Mouse (Mus musculus) forebrain, postnatal 0 days (tissue): ENCODE measurements around the gene AC109138.7. TPM values are rescaled to one million over a fixed set of nuclear protein-coding genes. Genes with fewer than 3 reads are reported as not detected.
A peak's percentile ranks its signal among the peaks of the same experiment; 100 is the strongest.

Source experiments
- ATAC-seq: fragments of 200-750 bp; cut with Nextera tagmentation; 2 replicates; pipeline ENCODE4 v1.8.0; 2017; ENCODE audit warnings: mild to moderate bottlenecking, moderate library complexity
- DNase-seq: peaks from one replicate; pipeline ENCODE4 v3.0.0-alpha.2; 2015
- H3K27ac ChIP-seq: fragments of 300-500 bp; sonication (generic); 2 replicates; pipeline ENCODE4 v1.5.1; 2014; ENCODE audit warnings: low read depth, mild to moderate bottlenecking, antibody characterized with exemption, low read length, moderate library complexity, mixed read lengths
- H3K27me3 ChIP-seq: fragments of 300-500 bp; sonication (generic); 2 replicates; pipeline ENCODE4 v1.6.1; 2014; ENCODE audit warnings: mild to moderate bottlenecking, low read length, mixed read lengths; ENCODE audit not compliant: insufficient read depth
- H3K36me3 ChIP-seq: fragments of 300-500 bp; sonication (generic); 2 replicates; pipeline ENCODE4 v1.6.1; 2014; ENCODE audit warnings: mild to moderate bottlenecking, moderate library complexity; ENCODE audit not compliant: insufficient read depth
- H3K4me1 ChIP-seq: fragments of 300-500 bp; sonication (generic); 2 replicates; pipeline ENCODE4 v1.6.1; 2014; ENCODE audit warnings: antibody characterized with exemption; ENCODE audit not compliant: insufficient read depth
- H3K4me2 ChIP-seq: fragments of 300-500 bp; sonication (generic); 2 replicates; pipeline ENCODE4 v1.6.1; 2014; ENCODE audit warnings: low read depth, mild to moderate bottlenecking, moderate library complexity
- H3K4me3 ChIP-seq: fragments of 300-500 bp; sonication (generic); 2 replicates; pipeline ENCODE4 v1.5.1; 2014; ENCODE audit warnings: low read depth, low read length, mixed read lengths
- H3K9ac ChIP-seq: fragments of 300-500 bp; sonication (generic); 2 replicates; pipeline ENCODE4 v1.6.1; 2014; ENCODE audit warnings: mild to moderate bottlenecking
- H3K9me3 ChIP-seq: fragments of 300-500 bp; sonication (generic); 2 replicates; pipeline ENCODE4 v1.6.1; 2016; ENCODE audit warnings: low read length
- CTCF ChIP-seq: sonication (generic); IDR thresholded peaks from 2 replicates; pipeline ENCODE4 v1.5.1; 2016; ENCODE audit warnings: antibody characterized with exemption, control low read depth, low read depth
- WGBS: fragments of 180-500 bp; shearing (Covaris S2); extraction: QIAGEN DNeasy Blood & Tissue Kit; methylation state at CpG from one replicate; pipeline ENCODE4 v1.1.7; 2014; 5-methylcytosine and 5-hydroxymethylcytosine counted together
- polyA plus RNA-seq: library from polyadenylated mRNA; unstranded; fragments of >200 nt; fragmentation: Nextera tagmentation; extraction: Ambion mirVana; gene quantifications from 2 replicates; pipeline ENCODE4 v1.2.1, GENCODE M21; 2015
- total RNA-seq: library from RNA; depleted of rRNA; stranded (reverse); fragments of >200 nt; gene quantifications from 2 replicates; pipeline ENCODE4 v1.2.3, GENCODE M21; 2014

The AC109138.7 gene
- total and polyA plus RNA-seq, 2 experiments from 2014 or later, result not detected

DNA sequence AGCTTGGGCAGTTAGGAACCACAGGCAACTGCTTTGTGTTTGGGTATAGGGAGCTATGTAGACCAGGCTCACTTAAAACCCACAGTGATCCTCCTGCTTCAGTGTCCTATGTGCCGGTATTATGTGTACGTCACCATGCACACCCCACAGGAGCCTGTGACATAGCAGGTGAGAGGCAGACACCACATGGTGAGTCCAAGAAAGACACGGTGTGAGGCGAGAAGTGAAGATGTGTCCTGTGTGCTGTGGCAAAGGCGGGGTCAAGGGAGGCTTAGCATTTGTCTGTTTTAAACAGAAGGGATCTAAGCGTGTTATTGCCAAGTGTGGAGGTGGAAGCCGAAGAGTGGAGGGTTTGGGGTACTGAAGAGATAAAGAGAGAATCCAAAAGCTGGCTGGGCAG is 12.6 kb downstream of the AC109138.7 start:
- Histone ChIP-seq H3K9me3 (no peaks in the 10 kb centered on the region), H3K27ac (no peak overlapping the region), H3K4me3 (no peak overlapping the region), H3K36me3 (no peaks in the 10 kb centered on the region), H3K27me3 (no peaks in the 10 kb centered on the region), H3K4me1 (peaks cover 4% of the 10 kb centered on the region; the same call in 1 of the 2 replicates), H3K4me2 (no peak overlapping the region), H3K9ac (no peak overlapping the region)
- TF ChIP-seq CTCF, result no peak
- no peak for DNase-seq
- 86% methylated on average over 7 of the region's 7 CpGs for WGBS
- no peak for ATAC-seq

DNA sequence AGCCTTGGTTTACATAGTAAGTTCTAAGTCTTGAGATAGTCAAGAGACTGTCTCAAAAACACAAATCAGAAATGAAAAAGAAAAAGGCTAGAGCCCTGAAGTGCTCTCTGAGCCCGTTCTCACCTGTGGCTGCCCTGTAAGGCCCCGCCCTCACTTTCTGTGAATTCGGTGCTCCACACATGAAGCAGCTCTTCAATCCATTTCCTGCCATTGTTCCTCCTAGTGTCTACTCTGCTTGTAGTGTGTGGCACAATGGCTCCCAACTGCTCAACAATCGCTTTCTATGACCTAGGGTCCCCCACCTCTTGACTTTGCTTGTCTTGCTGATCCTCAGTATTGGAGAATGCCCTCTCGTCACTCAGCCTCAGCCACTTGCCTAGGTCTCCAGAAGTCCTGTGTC is 13.3 kb downstream of the AC109138.7 start:
- Histone ChIP-seq H3K9me3 (no peaks in the 10 kb centered on the region), H3K4me3 (no peak overlapping the region), H3K4me2 (no peak overlapping the region), H3K9ac (no peak overlapping the region), H3K27me3 (no peaks in the 10 kb centered on the region), H3K27ac (no peak overlapping the region), H3K4me1 (peaks cover 7% of the 10 kb centered on the region; the same call in 1 of the 2 replicates), H3K36me3 (no peaks in the 10 kb centered on the region)
- no peak for ATAC-seq
- no peak for DNase-seq
- no peak for TF ChIP-seq CTCF
- WGBS, result 70% methylated on average over 5 of the region's 5 CpGs

DNA sequence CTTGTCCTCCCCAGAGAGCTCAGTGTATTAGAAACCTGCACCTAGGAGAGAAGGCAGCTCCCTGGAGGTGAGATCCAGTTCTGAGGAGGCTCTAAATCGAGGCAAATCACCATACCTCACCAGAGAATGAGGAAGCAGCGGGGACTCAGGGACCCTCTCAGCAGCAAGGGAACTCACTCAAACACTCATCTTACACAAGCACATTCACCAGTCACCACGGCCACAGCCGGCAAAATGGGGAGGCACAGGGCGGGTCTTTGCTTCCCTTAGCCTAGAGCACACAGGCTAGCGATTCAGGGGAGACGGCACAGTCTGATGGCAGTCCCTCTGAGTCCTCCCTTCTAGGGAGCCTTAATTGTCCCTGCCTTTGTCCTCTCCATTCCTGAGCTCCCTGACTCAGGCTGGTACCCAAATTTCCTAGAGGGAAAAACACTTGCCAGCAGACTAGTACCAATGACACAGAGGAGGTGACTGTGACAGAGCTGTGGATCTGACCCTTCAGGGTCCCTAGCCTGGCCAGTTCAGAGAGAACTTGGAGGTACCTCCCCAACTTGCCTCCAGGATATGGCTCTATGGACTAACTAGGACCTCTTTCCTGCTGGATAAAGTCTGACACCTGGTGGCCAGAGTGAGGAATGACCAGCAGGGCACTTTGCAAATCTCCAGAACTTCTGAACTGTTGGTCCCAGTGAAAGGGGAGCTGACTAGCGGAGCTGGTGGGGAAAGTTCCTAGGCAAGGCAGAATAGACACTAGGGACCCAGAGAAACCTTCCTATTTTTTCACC is 13.9 kb downstream of the AC109138.7 start:
- H3K27me3 ChIP-seq, result no peaks in the 10 kb centered on the region
- peaks cover 9% of the 10 kb centered on the region; the same call in 1 of the 2 replicates for H3K4me1 ChIP-seq
- no peak overlapping the region for H3K4me3 ChIP-seq
- H3K4me2 ChIP-seq, result no peak overlapping the region
- H3K36me3 ChIP-seq, result no peaks in the 10 kb centered on the region
- no peak overlapping the region for H3K9ac ChIP-seq
- DNase-seq, result peak; percentile 88
- ATAC-seq, result peak; percentile 30; the same call in 1 of the 2 replicates
- TF ChIP-seq CTCF, result peak; percentile 96
- 23% methylated on average over 8 of the region's 8 CpGs for WGBS
- H3K27ac ChIP-seq, result no peak overlapping the region
- no peaks in the 10 kb centered on the region for H3K9me3 ChIP-seq

DNA sequence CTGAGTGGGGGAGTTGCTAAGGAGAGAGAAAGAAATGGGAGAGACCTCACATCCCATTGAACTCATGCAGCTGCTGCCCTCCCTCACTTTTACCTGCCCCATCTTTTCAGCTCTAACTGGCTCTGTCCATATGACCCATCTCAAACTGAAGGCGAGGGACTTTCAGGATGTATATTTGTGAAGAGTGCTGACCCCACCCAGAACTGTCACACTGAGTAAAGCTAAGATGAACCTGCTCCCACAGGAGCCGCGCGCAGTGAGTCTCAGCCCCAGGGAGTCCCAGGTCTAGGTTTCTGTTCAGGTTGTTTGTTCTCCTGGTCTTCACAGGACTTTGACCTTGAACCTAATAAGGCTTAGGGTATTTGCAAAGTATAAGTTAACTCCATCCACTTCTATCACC is 14.7 kb downstream of the AC109138.7 start:
- TF ChIP-seq CTCF, result no peak
- peaks cover 9% of the 10 kb centered on the region; the same call in 1 of the 2 replicates for H3K4me1 ChIP-seq
- ATAC-seq, result no peak
- no peaks in the 10 kb centered on the region for H3K27me3 ChIP-seq
- no peaks in the 10 kb centered on the region for H3K9me3 ChIP-seq
- 79% methylated on average over 4 of the region's 4 CpGs for WGBS
- no peak overlapping the region for H3K27ac ChIP-seq
- no peaks in the 10 kb centered on the region for H3K36me3 ChIP-seq
- no peak overlapping the region for H3K4me2 ChIP-seq
- no peak overlapping the region for H3K9ac ChIP-seq
- no peak for DNase-seq
- no peak overlapping the region for H3K4me3 ChIP-seq

DNA sequence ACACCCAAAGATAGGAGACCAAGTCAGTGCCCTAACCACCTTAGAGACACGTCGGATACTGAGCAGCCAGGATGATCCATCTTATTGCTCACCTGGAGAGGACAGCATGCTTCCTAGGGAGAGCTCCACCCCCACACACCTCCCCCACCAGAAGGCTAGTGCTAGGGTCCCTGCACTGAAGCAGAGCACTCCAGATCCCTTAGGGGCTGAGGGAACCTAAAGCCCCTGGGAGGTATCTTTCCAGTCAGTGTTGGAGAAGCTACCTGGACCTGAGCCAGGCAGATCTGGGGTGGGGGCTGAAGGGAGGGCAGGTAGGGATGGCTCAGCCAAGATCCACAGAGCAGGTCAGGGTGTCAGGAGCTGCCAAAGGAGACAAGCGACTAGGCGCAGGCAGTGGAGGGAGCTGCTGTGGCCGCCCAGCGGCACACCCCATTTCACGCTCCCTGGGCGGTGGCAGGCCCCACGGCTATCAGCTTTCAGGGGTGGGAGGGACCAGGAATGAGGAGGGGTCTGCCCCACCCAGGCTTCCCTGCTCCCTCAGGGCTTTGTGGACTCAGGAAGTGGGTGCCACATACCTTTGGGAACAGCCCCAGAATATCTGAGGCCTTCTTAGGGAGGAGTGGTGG is 15.4 kb downstream of the AC109138.7 start:
- no peak for ATAC-seq
- H3K9me3 ChIP-seq, result no peaks in the 10 kb centered on the region
- H3K9ac ChIP-seq, result no peak overlapping the region
- no peak overlapping the region for H3K27ac ChIP-seq
- 40% methylated on average over 9 of the region's 9 CpGs for WGBS
- no peaks in the 10 kb centered on the region for H3K27me3 ChIP-seq
- H3K4me1 ChIP-seq, result peaks cover 9% of the 10 kb centered on the region; the same call in 1 of the 2 replicates
- no peak for DNase-seq
- no peak overlapping the region for H3K4me2 ChIP-seq
- TF ChIP-seq CTCF, result no peak
- H3K4me3 ChIP-seq, result no peak overlapping the region
- H3K36me3 ChIP-seq, result no peaks in the 10 kb centered on the region

DNA sequence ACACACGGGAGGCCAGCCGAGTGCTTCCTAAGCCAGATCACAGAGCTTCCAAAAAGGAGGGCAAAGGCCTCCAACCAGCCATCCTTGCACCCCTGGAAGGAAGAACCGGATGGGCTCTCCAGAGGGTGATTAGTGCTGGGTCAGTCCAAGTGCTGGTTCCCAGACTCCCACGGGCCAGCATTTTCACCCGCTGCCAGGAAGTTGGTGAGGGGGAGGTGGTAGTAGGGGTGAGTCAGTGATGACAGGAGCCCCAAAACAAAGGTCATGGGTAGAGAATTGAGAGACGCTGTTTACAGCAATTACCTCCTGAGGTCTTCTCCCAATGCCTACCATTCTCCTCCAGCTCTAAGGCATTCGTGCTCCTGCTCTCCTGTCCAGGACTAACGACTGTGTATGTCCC is 16.3 kb downstream of the AC109138.7 start:
- 71% methylated on average over 8 of the region's 8 CpGs for WGBS
- Histone ChIP-seq H3K9me3 (no peaks in the 10 kb centered on the region), H3K9ac (no peak overlapping the region), H3K27ac (no peak overlapping the region), H3K36me3 (no peaks in the 10 kb centered on the region), H3K27me3 (no peaks in the 10 kb centered on the region), H3K4me3 (no peak overlapping the region), H3K4me2 (no peak overlapping the region), H3K4me1 (peaks cover 9% of the 10 kb centered on the region; the same call in 1 of the 2 replicates)
- DNase-seq (no peak), ATAC-seq (no peak)
- no peak for TF ChIP-seq CTCF
